Mouse (Mus musculus) megakaryocyte, embryonic 14.5 days (primary cell): ENCODE data around the gene Psen2.

Experiments
- FLI1 ChIP-seq: IDR thresholded peaks from 2 replicates; pipeline ENCODE4 v1.6.1; 2012; ENCODE audit warnings: low read length, inconsistent platforms, mixed read lengths
- GATA1 ChIP-seq: IDR thresholded peaks from 3 replicates; pipeline ENCODE4 v1.6.1; 2012; ENCODE audit warnings: mixed read lengths, low read length, inconsistent platforms, borderline replicate concordance

- TF ChIP-seq GATA1 (no peak), FLI1 (no peak)
These were observed 50.3 kb downstream of the Psen2 start for GRCm38 (mm10) chr1:180212911-180213310.
